Mouse (Mus musculus): ENCODE measurements around the gene Prima1. TPM values are rescaled to one million over a fixed set of nuclear protein-coding genes. Genes with fewer than 3 reads are reported as not detected.

The Prima1 gene
- polyA plus RNA-seq (2012; rRNA removed), result 2.2 and 2.8 TPM in 2 replicates

GRCm38 (mm10) chr12:103242083-103242581 lies at the start of gene Prima1:
Gene Prima1 (minus strand): TSS chr12:103242150.

Other genes starting within 250 kb of the Prima1 start
- 10.4 and 10.7 TPM in 2 replicates for gene Fam181a, start 68.8 kb upstream of the Prima1 start, polyA plus RNA-seq (2012; rRNA removed)
- gene Asb2, start 113.9 kb upstream of the Prima1 start, polyA plus RNA-seq (2012; rRNA removed), result 0.92 and 3.1 TPM in 2 replicates
- gene Otub2, start 146.5 kb upstream of the Prima1 start, polyA plus RNA-seq (2012; rRNA removed), result 14.5 and 15.8 TPM in 2 replicates
- gene 9330161L09Rik, start 165.7 kb upstream of the Prima1 start, polyA plus RNA-seq (2012; rRNA removed), result 1.4 and 1.7 TPM in 2 replicates
- gene Ddx24, start 183.7 kb upstream of the Prima1 start, polyA plus RNA-seq (2012; rRNA removed), result 75.6 and 77.3 TPM in 2 replicates
- 17.8 and 30.6 TPM in 2 replicates for gene Ifi27, start 192.1 kb upstream of the Prima1 start, polyA plus RNA-seq (2012; rRNA removed)
- gene Ifi27l2a, start 201.5 kb upstream of the Prima1 start, polyA plus RNA-seq (2012; rRNA removed), result 11.9 and 19.5 TPM in 2 replicates
- not detected in 2 replicates for gene Ifi27l2b, start 215.1 kb upstream of the Prima1 start, polyA plus RNA-seq (2012; rRNA removed)

All from central nervous system, embryonic 14 days (tissue).